Mouse (Mus musculus) layer of hippocampus, postnatal 10 days (tissue): ENCODE measurements around the gene Ly75. TPM values are rescaled to one million over a fixed set of nuclear protein-coding genes. Genes with fewer than 3 reads are reported as not detected.

Source experiments
- DNase-seq, 2 experiments: peaks; one replicate each; pipeline ENCODE4 v3.0.0; 2021; ENCODE audit warnings: low spot score in 2 of 2
- total RNA-seq, 2 experiments: library from RNA; stranded (reverse); gene quantifications; 2 replicates each; pipeline ENCODE4 v1.2.3; 2021

The Ly75 gene
- total RNA-seq, 2 experiments from 2014 or later, result 7.2 to 7.3 TPM

DNA sequence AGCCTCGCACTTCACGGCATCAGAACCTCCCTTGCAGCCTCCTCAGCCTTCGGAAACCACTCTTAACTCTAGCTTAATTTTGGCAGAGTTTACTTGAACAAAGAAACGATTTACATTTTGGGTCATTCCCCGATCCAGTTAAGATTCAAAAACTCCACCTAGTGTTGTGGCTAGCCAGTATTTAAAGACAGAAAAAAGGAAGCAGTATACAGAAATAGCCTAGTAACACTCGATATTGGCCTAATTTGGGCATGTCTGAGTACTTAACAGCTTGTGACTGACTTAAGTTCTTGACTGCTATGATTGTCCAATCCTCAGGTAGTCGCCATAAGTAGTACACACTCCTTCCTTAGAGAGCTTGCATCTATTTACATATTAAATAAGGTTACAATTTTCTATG is 56.2 kb downstream of the Ly75 start:
- DNase-seq, result no peak

DNA sequence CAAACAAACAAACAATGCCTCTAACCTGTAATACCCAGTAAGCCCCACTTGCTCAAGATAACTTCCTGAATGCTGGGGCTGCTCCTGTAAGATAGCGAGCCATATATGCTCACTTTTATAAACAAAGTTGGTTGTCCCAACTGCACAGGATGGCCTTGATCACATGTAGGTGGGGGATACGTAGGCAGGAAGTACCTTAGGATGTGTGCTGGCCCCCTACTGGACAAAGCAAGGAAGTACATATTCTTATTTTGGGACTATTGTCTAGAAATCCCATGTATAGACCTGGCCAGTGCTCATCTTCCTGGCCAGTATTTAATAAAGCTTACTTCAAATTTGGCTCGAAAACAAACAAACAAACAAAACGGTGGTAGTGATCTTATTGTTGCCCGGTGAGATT is 59.7 kb downstream of the Ly75 start:
- DNase-seq, result no peak

GRCm38 (mm10) chr2:60322031-60322726 is 60.9 kb downstream of the Ly75 start:
- no peak for DNase-seq

GRCm38 (mm10) chr2:60303796-60304195 is 79.3 kb downstream of the Ly75 start:
- DNase-seq, result no peak

- no peak for DNase-seq
Observed at GRCm38 (mm10) chr2:60299323-60299722, 83.8 kb downstream of the Ly75 start.

GRCm38 (mm10) chr2:60298266-60298665 is 84.8 kb downstream of the Ly75 start:
- DNase-seq, result no peak

- no peak for DNase-seq
Observed at GRCm38 (mm10) chr2:60291381-60291780, 91.7 kb downstream of the Ly75 start.

- DNase-seq, result no peak
Observed at GRCm38 (mm10) chr2:60289451-60289850, 93.7 kb downstream of the Ly75 start.

DNA sequence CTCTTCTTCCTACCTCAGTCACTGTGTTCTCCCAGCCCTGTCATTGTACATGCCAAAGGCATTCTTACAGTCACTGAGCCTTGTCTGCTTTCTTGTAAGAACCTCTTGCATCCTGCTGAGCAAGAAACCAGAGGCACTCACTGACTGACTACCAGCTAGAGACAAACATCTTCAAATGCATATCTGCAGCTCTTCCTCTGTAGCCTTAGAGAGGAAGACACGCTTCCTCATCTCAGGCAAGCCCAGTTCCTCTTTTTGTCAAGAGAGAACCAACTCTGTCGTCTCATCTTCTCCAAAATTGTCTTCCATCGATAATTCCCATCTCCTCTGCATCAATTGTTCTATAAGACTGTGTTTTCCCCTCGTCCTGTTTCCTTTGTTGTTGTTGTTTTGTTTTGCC is 94.5 kb downstream of the Ly75 start:
- no peak for DNase-seq

DNA sequence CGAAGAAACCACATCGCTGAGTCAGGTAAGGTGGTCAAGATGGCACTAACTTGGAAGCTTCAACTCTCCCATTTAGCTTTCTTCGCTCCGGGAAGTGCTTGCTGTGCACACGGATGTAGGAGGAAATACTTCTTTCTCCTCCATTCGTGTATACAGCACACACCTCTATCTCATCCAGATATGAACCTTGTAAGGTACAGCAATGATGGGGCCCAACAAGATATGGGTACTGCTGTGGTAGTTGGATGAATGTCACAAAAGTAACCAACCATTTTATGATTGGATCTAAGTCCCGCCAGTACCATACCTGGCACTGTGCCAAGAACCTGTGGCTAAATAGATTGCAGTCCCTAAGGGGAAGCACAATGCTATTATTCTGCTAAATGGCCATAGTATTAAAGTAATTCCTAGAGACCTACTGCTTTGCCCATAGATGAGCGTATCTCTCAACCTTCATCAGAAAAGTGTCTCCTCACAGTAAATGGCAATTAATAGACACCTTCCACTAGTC is 97.9 kb downstream of the Ly75 start:
- no peak for DNase-seq

- DNase-seq, result no peak
Observed at GRCm38 (mm10) chr2:60284467-60284821, 98.7 kb downstream of the Ly75 start, which contains the start of gene Cd302. Cd302 (minus strand) TSS chr2:60284488.

DNA sequence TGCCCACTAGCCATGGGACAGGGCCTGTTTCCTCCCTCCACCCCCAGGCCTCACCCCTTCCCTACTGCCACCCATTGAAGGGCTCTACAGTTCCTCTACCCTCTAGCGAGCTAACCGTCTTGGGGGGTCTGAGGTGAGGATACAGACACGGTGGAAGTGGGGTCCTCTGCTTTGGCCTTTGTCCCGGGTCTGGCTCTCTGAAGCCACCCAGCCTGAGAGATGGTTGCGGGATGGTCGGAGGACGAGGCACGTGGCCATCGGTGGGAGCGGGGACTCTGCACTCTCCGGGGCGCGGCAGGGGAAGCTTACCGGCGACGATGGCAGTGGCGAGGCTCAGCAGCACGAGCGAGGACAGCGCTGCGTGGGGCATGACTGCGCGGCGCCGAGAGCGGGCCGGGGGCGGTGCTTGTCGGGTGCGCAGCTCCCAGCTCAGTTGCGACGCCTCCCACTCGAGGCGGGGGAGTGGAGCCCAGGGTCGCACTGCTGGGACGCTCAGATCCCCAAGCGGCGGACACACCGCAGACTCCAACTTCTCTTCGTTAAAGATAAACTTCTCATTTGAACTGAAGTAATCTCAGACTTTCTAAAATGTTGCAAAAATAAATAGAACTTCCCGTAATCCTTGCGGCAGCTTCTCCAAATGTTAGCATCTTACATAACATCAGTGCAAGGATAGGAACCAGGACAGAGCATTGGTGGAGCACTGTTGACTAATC is 99.2 kb downstream of the Ly75 start:
- DNase-seq, result peak; percentile 38 to 70

DNA sequence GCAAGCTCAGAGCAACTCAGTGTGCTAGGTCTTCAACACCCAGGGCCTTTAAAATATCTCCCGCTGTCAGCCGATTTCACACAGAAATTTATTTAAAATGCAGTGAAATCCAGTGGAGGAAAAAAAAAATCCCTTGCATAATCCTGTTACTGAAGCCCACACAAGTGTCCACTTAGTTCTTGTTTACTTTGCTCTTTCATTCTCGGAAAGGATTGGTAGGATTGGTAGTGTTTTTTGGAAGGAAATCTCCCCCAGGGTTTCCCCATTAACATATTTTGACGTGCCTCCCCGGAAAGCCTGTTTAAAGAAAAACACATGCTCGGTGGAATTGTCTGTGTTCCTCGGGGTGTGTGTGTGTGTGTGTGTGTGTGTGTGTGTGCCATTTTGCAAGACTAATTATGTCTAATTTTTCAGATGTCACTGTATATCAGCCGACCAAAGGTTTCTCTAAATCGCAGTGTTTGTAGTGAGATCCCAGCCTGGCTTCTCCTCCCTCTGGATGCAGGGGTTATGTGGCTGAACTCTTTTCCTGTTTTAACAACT is 99.8 kb downstream of the Ly75 start:
- DNase-seq, result peak in 1 of 2 experiments; percentile 13

DNA sequence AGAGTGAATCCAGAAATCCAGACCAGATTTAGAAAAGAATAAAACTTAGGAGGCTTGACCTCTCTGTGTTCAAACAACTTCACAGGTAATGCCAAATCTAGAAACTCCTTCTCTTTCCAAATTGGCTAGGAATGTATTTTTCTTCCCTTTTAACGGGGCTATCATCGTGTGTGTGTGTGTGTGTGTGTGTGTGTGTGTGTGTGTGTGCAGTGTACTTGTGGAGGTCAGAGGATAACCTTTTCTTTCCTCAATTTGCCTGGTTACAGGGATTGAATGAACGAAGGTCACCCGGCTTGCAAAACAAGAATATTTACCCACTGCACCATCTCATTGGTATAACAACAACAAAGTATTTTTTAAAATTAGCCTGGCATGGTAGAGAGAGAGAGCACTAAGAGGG is 100.5 kb downstream of the Ly75 start:
- DNase-seq, result no peak

DNA sequence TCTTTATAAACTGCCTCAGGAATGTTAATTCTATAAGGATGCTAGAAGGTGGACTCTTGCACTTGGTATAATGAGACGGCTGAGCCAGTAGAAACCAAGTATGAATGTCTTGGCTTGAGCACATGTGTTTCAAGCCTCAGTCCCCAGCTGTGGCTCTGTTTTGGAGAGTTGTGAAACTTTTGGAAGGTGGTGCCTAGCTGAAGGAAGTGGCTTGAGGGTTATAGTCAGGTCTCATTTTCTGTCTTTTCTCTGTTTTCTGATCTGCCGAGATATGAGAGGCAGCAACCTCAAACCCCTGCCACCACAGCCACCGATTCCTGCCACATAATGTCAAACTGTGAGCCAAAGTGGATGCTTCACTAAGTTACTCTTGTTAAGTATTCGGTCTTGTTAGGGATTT is 104.5 kb downstream of the Ly75 start:
- no peak for DNase-seq

DNA sequence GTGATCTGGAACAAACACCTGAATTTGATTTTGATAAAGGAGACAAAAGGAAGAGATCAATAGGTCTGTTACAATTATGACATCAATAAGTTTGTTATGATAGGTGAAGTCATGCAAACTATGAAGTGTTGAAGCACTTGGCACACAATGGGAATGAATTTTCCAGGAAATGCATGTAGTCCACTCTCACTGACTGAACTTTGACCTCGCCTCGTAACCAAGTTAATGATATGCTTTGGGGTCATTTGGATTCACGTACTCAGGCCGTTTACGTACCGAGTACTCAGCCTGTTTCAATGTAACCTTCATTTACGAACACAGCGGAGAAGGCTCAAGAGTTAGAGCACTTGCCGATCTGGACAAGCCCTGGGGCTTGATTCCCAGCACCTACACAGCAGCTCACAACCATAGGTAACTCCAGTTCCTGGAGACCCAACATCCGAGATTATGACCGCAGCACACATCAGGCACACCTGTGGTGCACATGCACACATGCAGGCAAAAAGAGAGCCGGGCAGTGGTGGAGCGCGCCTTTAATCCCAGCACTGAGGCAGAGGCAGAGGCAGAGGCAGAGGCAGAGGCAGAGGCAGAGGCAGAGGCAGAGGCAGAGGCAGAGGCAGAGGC is 113.1 kb downstream of the Ly75 start:
- DNase-seq, result no peak

DNA sequence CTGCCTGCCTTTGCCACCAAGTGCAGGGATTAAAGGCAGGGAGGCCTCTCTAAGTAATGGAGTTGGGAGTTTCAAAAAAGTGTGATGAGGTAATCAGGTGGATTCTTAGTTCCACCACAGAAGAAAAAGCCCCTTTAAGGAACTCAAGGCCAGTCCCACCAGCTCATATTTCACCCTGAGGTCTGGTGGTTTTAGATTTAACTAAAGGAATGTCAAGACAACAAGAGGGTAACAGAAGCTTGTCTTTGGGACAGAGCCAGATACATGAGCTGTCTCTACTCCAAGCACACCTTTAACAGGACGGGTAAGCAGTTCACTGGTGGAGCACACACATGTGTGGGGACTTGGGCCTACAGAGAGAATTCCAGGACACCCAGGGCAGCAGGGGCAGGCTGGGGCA is 115.5 kb downstream of the Ly75 start:
- DNase-seq, result no peak

DNA sequence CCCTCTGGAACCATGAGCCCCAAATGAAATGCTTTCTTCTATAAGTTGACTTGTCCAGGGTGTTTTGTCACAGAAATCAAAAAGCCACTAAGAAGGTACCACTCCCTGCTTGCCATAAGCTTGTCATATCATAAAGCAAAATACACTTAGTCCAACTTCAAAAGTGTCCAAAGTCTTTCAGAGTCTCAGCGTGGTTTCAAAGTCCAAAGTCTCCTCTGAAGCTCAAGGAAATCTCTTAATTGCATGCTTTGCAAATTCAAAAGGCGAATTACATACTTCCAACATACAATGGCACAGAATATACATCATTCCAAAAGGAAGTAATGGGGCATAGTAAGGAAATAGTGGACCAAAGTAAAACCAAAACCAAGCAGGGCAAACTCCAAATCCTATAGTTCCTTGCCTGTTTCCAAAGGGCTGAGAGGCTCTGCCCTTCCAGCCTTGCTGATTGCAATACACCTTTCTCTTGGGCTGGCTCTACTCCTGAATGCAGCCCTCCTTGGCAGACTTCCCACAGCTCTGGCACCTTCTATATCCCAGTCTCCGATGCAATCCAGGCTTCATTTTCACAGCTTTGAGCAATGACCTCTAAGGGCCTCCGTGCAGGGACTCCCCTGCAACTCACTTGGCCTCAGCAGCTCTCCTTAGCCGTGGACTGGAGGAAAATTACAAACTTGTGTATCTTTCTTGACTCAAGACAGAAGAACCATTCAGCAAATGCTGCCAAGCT is 122.3 kb downstream of the Ly75 start:
- no peak for DNase-seq

- DNase-seq, result no peak
Observed at GRCm38 (mm10) chr2:60259186-60259585, 123.9 kb downstream of the Ly75 start.

GRCm38 (mm10) chr2:60256751-60257150 is 126.4 kb downstream of the Ly75 start:
- DNase-seq, result no peak

DNA sequence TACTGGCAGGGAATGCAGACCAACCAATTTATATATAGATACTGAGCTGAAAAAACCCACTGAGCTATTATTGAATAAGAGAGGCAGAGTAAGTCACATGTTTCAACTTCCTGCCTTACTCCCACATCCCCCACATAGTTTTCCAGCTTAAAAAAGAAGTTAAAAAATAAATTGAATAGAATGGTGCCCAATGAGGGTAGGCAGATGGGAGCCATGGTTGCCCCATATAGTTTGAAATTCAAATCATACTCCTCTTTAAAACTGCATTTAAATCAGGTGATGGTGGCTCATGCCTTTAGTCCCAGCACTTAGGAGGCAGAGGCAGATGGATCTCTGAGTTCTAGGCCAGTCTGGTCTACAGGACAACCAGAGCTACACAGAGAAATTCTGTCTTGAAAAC is 129.6 kb downstream of the Ly75 start:
- DNase-seq, result no peak
